Mouse (Mus musculus) right cerebral cortex, postnatal 14 days (tissue): ENCODE measurements around the gene Tmem267.
"Not testable (repeated sequence)": the region's sequence is repeated elsewhere in the genome, so short reads cannot be mapped to it uniquely, and the experiment has no call there.

ENCODE experiments used
- DNase-seq: peaks from one replicate; pipeline ENCODE4 v3.0.0; 2022

Gene Tmem267

DNA sequence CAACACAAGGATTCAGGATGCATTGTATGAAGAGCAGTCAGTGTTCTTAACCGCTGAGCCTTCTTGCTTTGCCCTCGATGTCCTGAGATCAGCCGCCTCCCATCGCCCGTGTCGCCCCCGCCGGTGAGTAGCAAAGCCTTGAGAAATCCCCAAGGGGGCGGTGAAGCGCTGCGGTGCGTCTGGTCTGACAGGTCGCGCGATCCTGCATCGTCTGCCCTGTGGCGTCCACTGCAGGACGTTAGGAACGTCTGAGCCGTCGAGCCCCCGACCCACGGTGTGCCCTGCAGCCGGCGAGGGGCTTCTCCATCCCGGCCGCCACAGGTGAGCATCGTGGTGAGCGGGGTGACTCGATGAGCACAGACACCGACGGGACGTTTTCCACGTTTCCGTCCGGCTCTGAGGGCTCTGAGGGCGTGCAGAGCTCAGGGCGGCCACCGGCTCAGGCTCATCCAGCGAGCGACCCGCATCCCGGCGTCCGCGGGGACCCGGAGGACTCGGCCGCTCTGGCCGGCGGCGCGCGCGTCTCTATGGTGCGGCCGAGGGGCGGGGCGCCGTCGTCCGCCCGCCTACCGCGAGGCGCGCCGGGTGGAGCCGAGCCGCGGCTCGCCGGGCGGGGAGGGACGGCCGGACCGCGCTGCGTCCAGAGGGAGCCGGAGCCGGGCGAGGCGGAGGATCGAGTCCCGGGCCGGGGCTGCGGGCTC is at the start of gene Tmem267, which contains the start of gene 3110070M22Rik:
Gene Tmem267 (plus strand): TSS at position 160 of the 701 bp plus-strand sequence.
Gene 3110070M22Rik (minus strand): TSS at position 504 of the 701 bp plus-strand sequence.
- peak; percentile 92 for DNase-seq

- DNase-seq: no peak
Measured at GRCm38 (mm10) chr13:119442244-119442643, 45.6 kb upstream of the Tmem267 start.

GRCm38 (mm10) chr13:119453563-119453962 is 34.3 kb upstream of the Tmem267 start:
- no peak for DNase-seq

- no peak for DNase-seq
Measured at GRCm38 (mm10) chr13:119455082-119455481, 32.8 kb upstream of the Tmem267 start.

DNA sequence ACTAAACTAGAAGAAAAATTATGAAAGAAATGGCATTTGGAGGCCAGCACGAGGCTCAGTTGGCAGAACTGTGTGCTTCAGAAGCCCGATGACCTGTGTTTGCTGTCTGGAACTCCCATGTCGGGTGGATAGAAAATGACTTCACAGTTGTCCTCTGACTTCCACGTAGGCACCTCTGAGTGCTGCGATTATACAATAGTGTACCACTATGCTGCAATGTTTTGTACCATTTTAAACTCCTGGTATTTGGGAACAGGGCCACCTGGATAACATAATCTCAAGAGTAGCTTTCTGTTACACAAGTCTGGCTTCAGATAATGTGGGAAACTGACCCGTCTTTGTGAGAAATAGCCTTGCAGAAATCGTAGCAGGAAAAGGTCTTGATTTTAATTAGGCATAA is 31.5 kb upstream of the Tmem267 start:
- no peak for DNase-seq

DNA sequence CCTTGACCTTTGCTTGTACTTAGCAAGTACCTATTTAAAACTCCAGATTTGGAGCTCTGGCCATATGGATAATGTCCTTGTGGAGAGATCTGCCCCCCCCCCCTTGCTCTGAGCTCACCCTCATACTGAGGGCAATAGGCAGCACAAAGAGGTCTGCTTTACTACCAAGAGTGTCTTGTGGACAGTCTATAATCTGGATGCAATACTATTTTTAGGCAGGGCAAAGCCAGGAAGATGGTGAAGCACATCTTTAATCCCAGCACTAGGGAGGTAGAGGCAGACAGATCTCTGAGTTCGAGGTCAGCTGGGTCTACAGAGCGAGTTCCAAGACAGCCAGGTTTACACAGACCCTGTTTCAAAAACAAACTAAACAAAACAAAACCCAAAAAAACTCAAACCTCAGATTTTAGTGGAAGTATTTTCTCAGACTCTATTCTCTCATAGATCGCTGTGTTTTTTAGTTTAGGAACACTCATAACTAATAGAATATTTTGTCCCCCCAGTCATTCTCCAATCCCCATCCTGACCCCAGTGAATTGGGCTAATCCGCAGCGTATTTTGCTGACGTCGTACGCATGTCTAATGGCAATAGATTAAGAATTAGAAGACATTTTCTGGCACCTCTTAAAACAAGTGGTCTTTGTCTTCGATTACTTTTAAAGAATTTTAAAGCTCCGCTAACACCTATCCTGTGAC is 25.8 kb upstream of the Tmem267 start:
- no peak for DNase-seq

DNA sequence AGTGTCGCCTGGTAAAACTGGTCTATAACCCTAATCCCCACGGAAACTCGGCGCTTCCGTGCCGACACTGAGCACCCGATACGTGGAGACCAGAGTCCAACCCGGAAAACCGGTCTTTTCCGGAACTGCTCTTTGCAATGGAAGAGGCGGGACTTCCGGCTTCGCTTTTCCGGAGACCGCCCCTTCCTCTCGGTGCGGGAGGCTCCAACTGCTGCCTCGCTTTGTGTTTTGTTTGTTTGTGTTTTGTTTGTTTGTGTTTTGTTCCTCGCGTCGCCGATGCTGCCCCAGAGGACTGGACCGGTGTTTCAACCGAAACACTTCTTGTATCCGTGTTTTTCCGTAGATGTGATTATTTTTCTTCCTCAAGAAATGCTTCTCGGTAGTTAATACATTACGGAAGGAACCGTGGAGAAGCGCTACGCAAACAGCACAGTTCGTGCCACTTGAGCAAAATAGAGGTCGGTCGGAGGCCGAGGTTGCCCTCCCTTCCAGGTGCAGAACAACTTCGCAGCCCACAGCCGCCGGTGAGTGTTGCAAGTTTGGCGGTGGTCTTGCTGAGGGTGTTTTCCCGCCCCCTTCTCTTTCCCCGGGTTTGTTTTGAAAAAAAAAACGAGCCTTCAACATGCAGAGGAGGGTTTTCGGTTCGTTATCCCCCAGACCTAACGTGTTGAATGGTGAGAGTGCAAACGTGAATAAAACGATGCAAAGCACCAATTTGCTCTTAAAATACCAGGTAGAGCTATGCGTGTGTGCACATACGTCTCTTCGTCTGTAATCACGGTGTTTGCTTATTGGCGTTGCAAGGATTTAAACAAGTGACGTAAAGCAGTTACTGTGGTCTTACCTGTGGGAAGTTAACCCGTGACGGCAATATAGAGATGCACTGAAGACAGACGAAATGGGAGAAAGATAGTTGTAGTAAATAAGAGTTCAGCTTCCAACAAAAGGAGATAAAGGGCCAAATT is 25.0 kb upstream of the Tmem267 start, which contains the start of gene 4833420G17Rik:
Gene 4833420G17Rik (plus strand): TSS at position 173 of the 965 bp plus-strand sequence.
- DNase-seq: peak; percentile 82

DNA sequence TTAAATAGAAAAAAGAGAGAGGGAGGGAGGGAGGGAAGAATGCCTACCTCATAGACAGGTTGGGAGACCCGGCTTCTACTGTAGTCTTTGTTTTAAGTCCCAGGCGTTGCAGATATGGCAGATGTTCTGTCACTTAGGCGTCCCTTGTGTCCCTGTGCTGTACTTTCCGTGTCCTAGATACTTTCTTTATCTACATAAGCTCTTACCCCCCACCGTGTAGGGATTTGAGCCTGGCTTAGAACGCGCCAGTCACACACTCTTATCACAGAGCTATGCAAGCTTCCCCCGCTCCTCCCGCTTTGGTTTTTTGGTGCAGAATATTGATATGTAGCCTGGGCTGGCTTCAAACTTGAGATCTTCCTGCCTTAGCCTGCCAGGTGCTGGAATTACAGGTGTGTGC is 11.2 kb upstream of the Tmem267 start:
- no peak for DNase-seq

DNA sequence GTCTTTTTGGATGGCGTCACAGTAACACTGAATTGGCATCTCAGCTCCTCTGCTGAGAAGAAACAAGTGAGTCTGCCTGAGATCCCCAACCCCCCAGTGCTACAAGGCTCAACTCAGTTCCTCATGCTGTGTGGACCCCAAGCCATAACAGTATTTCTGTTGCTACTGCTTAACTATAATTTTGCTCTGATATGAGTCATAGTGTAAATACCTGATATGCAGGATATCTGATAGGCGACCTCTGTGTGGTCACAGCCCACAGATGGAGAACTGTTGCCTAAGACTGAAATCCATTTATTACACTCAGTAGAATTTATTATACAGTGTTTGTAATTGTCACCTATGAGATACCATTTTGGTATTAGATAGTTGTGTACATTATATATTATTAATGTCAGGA is 10.1 kb upstream of the Tmem267 start:
- DNase-seq: no peak

GRCm38 (mm10) chr13:119487354-119487753 is 485 bp upstream of the Tmem267 start:
- no peak for DNase-seq

GRCm38 (mm10) chr13:119492083-119492482 is 4.2 kb downstream of the Tmem267 start:
- not testable (repeated sequence) for DNase-seq

GRCm38 (mm10) chr13:119494938-119495337 is 7.1 kb downstream of the Tmem267 start:
- not testable (repeated sequence) for DNase-seq

DNA sequence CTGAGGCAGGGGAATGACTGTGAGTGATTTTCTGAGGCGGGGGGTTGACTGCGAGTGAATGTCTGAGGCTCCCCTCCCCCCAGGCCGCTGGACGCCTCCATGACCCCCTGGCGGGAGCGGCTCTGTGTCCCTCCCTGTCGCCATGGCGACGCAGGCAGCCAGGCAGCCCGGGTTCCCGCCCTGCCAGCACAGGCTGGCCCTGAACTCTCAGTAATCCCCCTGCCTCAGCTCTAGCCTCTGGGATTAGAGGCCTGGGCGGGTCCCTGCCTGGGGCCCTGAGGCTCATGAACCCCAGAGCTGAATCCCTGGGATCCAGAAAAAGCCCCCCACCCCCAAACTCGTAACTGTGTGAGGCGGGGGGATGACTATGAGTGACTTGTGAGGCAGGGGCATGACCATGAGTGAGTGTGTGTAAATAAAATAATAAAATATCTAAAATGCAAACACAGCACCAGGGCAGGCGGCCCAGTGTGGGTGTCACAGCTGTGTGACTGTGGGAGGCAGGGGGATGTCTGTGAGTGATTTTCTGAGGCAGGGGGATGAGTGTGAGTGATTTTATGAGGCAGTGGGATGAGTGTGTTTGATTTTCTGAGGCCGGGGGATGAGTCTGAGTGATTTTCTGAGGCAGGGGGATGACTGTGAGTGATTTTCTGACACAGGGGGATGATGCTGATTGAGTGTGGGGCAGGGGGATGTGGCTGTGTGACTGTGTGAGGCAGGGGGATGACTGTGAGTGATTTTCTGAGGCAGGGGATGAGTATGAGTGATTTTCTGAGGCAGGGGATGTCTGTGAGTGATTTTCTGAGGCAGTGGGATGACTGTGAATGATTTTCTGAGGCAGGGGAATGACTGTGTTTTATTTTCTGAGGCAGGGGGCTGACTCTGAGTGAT is 108.7 kb downstream of the Tmem267 start:
- peak; percentile 26 for DNase-seq

GRCm38 (mm10) chr13:119598466-119598865 is 110.6 kb downstream of the Tmem267 start:
- DNase-seq: not testable (repeated sequence)

- not testable (repeated sequence) for DNase-seq
Measured at GRCm38 (mm10) chr13:119599066-119599465, 111.2 kb downstream of the Tmem267 start.

DNA sequence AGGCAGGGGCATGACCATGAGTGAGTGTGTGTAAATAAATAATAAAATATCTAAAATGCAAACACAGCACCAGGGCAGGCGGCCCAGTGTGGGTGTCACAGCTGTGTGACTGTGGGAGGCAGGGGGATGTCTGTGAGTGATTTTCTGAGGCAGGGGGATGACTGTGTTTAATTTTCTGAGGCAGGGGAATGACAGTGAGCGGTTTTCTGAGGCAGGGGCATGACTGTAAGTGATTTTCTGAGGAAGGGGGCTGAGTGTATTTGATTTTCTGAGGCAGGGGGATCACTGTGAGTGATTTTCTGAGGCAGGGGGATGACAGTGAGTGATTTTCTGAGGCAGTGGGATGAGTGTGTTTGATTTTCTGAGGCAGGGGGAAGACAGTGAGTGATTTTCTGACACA is 111.7 kb downstream of the Tmem267 start:
- not testable (repeated sequence) for DNase-seq

- DNase-seq: peak; percentile 34
Measured at GRCm38 (mm10) chr13:119600166-119600565, 112.3 kb downstream of the Tmem267 start.

DNA sequence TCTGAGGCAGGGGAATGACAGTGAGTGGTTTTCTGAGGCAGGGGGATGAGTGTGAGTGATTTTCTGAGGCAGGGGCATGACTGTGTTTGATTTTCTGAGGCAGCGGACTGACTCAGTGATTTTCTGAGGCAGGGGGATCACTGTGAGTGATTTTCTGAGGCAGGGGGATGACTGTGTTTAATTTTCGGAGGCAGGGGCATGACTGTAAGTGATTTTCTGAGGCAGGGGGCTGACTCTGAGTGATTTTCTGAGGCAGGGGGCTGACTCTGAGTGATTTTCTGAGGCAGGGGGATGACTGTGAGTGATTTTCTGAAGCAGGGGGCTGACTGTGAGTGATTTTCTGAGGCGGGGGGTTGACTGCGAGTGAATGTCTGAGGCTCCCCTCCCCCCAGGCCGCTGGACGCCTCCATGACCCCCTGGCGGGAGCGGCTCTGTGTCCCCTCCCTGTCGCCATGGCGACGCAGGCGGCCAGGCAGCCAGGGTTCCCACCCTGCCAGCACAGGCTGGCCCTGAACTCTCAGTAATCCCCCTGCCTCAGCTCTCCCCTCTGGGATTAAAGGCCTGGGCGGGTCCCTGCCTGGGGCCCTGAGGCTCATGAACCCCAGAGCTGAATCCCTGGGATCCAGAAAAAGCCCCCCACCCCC is 115.0 kb downstream of the Tmem267 start:
- peak; percentile 45 for DNase-seq

DNA sequence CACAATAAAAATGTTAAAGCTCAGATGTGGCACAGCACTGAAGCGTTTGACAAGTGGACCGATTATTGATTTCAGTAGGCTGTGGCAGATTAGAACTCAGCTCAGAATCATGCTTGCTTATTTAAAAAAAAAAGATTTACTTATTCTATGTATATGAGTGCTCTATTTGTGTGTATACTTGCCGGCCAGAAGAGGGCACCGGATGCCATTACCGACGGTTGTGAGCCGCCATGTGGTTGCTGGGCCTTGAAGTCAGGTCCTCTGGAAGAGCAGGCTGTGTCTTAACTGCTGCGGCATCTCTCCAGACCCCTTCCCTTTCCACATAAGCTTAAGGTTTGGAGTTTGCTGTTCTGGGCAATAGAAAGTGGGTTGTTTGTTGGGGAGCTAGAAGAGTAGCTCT is 116.1 kb downstream of the Tmem267 start:
- DNase-seq: not testable (repeated sequence)

DNA sequence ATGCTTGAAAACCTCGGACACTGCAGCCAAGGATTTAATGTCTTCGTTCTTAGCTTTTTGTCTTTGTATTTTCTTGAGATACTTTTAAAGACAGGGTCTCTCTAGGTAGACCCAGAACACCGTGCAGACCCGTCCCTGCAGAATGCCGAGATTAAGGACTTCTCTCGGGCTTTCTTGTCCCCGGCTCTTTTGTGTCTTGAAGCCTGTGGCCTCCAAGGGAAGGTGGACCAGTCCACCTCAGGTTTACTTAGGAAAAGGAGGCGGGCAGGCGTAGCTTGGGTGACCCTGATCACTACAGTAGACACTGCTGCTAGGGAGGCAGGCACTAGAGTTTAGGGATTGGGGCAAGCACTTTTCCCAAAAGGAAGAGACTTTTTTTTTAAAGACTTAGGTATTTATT is 116.5 kb downstream of the Tmem267 start:
- not testable (repeated sequence) for DNase-seq

DNA sequence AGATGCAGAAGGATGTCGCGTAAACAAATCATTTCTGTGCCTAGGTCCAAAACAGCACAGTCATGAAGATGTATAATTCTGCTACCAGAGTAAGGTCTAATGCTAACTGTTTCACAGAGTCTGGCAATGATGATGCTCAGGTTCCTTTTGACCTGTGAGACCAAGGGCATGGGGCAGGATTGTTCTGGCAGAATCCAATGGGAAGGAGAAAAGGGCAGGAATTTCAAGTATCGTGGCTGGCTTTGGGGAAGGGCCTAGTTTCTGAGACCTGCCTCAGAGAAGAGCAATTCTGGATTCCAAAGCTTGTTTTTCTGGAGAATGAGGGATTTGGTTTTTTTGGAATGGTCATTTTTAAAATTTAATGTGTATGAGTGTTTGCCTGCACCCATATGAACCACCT is 131.0 kb downstream of the Tmem267 start:
- DNase-seq: no peak
